Mouse (Mus musculus): ENCODE data around the gene Rnf225.

The Rnf225 gene

GRCm38 (mm10) chr7:12943488-12943887 is 16.3 kb downstream of the Rnf225 start:
- no peaks in the 10 kb centered on the region for H3K27me3 ChIP-seq (ENCODE audit: insufficient read depth, low read length)
- TF ChIP-seq NANOG (IDR thresholded peaks at IDR 0.05; ENCODE audit: borderline replicate concordance, low read length) (no peak), CTCF (conservative IDR thresholded peaks at IDR 0.05; ENCODE audit: low read length) (peak; percentile 81)
- no peaks in the 10 kb centered on the region for H3K9me3 ChIP-seq (ENCODE audit: low read length)
- H3K36me3 ChIP-seq (ENCODE audit: insufficient read depth, low read length) = no peaks in the 10 kb centered on the region
- no peak overlapping the region for H3K4me3 ChIP-seq (replicated peaks; ENCODE audit: low read length)
- peaks cover 9% of the 10 kb centered on the region for H3K4me1 ChIP-seq (replicated peaks; ENCODE audit: low read depth, low read length)

- no peaks in the 10 kb centered on the region for H3K9me3 ChIP-seq (ENCODE audit: low read length)
- peak overlapping the region; percentile 84 for H3K4me3 ChIP-seq (replicated peaks; ENCODE audit: low read length)
- no peak for TF ChIP-seq CTCF (conservative IDR thresholded peaks at IDR 0.05; ENCODE audit: low read length)
- TF ChIP-seq POU5F1 (IDR thresholded peaks at IDR 0.05; ENCODE audit: borderline replicate concordance, low read length) = no peak
- TF ChIP-seq NANOG (IDR thresholded peaks at IDR 0.05; ENCODE audit: borderline replicate concordance, low read length) = no peak
- no peaks in the 10 kb centered on the region for H3K27me3 ChIP-seq (ENCODE audit: insufficient read depth, low read length)
- peaks cover 23% of the 10 kb centered on the region for H3K4me1 ChIP-seq (replicated peaks; ENCODE audit: low read depth, low read length)
- H3K36me3 ChIP-seq (ENCODE audit: insufficient read depth, low read length) = no peaks in the 10 kb centered on the region
Observed at GRCm38 (mm10) chr7:12949032-12949871, 22.0 kb downstream of the Rnf225 start.

- H3K36me3 ChIP-seq (ENCODE audit: insufficient read depth, low read length) = no peaks in the 10 kb centered on the region
- peaks cover 25% of the 10 kb centered on the region for H3K4me1 ChIP-seq (replicated peaks; ENCODE audit: low read depth, low read length)
- no peaks in the 10 kb centered on the region for H3K27me3 ChIP-seq (ENCODE audit: insufficient read depth, low read length)
- H3K9me3 ChIP-seq (ENCODE audit: low read length) = no peaks in the 10 kb centered on the region
- H3K4me3 ChIP-seq (replicated peaks; ENCODE audit: low read length) = peak overlapping the region; percentile 84
- TF ChIP-seq POU5F1 (IDR thresholded peaks at IDR 0.05; ENCODE audit: borderline replicate concordance, low read length) (no peak), NANOG (IDR thresholded peaks at IDR 0.05; ENCODE audit: borderline replicate concordance, low read length) (no peak), CTCF (conservative IDR thresholded peaks at IDR 0.05; ENCODE audit: low read length) (no peak)
Observed at GRCm38 (mm10) chr7:12949872-12950229, 22.6 kb downstream of the Rnf225 start.

DNA sequence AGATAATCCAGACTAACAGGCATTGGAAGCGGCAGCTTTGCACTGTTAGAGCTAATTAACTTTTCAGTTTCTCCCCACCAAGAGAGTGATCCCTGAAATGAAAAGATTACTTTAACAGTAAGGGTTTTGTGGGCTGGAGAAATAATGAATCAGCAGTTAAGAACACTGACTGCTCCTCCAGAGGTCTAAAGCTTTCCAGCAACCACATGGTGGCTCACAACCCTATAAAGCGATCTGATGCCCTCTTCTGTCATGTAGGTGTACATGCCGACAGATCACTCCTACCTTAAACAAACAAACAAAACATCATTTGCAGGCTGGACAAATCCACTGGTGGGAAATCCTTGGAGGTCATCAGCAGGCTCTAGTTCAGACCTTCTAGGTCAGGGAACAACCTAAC is 27.7 kb downstream of the Rnf225 start:
- Histone ChIP-seq H3K27me3 (ENCODE audit: insufficient read depth, low read length) (no peaks in the 10 kb centered on the region), H3K4me3 (replicated peaks; ENCODE audit: low read length) (no peak overlapping the region), H3K9me3 (ENCODE audit: low read length) (no peaks in the 10 kb centered on the region), H3K36me3 (ENCODE audit: insufficient read depth, low read length) (no peaks in the 10 kb centered on the region), H3K4me1 (replicated peaks; ENCODE audit: low read depth, low read length) (peaks cover 39% of the 10 kb centered on the region)
- TF ChIP-seq POU5F1 (IDR thresholded peaks at IDR 0.05; ENCODE audit: borderline replicate concordance, low read length) (no peak), CTCF (conservative IDR thresholded peaks at IDR 0.05; ENCODE audit: low read length) (no peak), NANOG (IDR thresholded peaks at IDR 0.05; ENCODE audit: borderline replicate concordance, low read length) (no peak)

DNA sequence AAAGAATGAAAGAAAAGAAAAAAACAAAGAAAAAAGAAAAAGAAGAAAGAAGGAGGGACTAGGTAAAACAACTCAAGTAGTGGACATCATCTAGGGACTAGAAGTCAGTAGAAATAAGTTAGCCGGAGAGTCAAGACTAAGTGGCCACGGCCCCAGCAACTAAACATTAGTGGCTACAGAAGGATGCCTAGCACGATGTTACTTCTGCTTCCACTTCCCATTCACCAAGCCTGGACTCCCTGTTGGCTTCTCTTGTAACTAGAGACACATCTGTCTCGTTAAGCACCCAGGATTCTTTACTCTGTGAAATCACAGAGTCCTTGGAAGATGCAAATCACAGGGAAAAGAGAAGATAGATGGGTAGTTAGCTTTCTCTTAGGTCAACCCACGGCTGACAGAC is 30.3 kb downstream of the Rnf225 start:
- Histone ChIP-seq H3K4me1 (replicated peaks; ENCODE audit: low read depth, low read length) (peaks cover 41% of the 10 kb centered on the region), H3K27me3 (ENCODE audit: insufficient read depth, low read length) (no peaks in the 10 kb centered on the region), H3K9me3 (ENCODE audit: low read length) (no peaks in the 10 kb centered on the region), H3K4me3 (replicated peaks; ENCODE audit: low read length) (no peak overlapping the region), H3K36me3 (ENCODE audit: insufficient read depth, low read length) (no peaks in the 10 kb centered on the region)
- TF ChIP-seq NANOG (IDR thresholded peaks at IDR 0.05; ENCODE audit: borderline replicate concordance, low read length) = no peak
- TF ChIP-seq CTCF (conservative IDR thresholded peaks at IDR 0.05; ENCODE audit: low read length) = no peak
- no peak for TF ChIP-seq POU5F1 (IDR thresholded peaks at IDR 0.05; ENCODE audit: borderline replicate concordance, low read length)

DNA sequence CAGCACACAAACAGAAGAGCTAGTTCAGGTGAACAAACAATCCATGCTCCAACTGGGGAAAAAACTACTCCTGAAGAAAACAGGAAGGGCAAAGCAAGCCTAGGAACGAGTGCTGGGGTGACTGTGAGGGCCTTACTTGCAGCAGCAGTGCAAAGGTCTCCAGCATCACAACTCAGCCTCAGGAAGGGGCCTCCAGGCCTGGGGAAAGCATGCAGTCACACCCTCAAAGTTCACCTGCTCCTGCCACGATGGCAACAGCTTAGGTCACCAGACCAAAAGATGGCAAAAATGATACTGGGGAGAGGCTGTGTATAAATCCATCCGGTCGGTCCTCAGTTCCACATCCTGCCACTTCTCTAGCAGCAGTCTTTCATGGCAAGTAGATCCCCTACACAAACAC is 31.7 kb downstream of the Rnf225 start:
- Histone ChIP-seq H3K27me3 (ENCODE audit: insufficient read depth, low read length) (no peaks in the 10 kb centered on the region), H3K36me3 (ENCODE audit: insufficient read depth, low read length) (no peaks in the 10 kb centered on the region), H3K4me1 (replicated peaks; ENCODE audit: low read depth, low read length) (peaks cover 43% of the 10 kb centered on the region), H3K9me3 (ENCODE audit: low read length) (no peaks in the 10 kb centered on the region), H3K4me3 (replicated peaks; ENCODE audit: low read length) (no peak overlapping the region)
- TF ChIP-seq POU5F1 (IDR thresholded peaks at IDR 0.05; ENCODE audit: borderline replicate concordance, low read length) (no peak), NANOG (IDR thresholded peaks at IDR 0.05; ENCODE audit: borderline replicate concordance, low read length) (no peak), CTCF (conservative IDR thresholded peaks at IDR 0.05; ENCODE audit: low read length) (no peak)

DNA sequence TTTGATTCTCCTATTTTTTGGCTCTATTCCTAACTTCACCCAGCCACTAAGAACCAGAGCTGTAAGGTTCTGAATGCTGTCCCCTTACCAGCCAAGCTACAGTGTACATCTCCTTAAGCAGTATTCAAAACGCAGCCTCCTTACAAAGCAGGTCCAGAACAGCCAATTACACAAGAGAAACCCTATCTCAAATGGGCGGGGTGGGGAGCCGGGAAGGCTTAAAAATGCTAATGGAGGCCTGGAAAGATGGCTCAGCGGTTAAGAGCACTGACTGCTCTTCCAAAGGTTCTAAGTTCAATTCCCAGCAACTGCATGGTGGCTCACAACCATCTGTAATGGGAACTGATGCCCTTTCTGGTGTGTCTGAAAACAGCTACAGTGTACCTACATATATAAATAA is 32.5 kb downstream of the Rnf225 start:
- peaks cover 47% of the 10 kb centered on the region for H3K4me1 ChIP-seq (replicated peaks; ENCODE audit: low read depth, low read length)
- no peaks in the 10 kb centered on the region for H3K36me3 ChIP-seq (ENCODE audit: insufficient read depth, low read length)
- no peak for TF ChIP-seq NANOG (IDR thresholded peaks at IDR 0.05; ENCODE audit: borderline replicate concordance, low read length)
- TF ChIP-seq CTCF (conservative IDR thresholded peaks at IDR 0.05; ENCODE audit: low read length) = no peak
- no peak for TF ChIP-seq POU5F1 (IDR thresholded peaks at IDR 0.05; ENCODE audit: borderline replicate concordance, low read length)
- H3K27me3 ChIP-seq (ENCODE audit: insufficient read depth, low read length) = no peaks in the 10 kb centered on the region
- no peaks in the 10 kb centered on the region for H3K9me3 ChIP-seq (ENCODE audit: low read length)
- no peak overlapping the region for H3K4me3 ChIP-seq (replicated peaks; ENCODE audit: low read length)

GRCm38 (mm10) chr7:12961511-12962141 is 34.4 kb downstream of the Rnf225 start:
- Histone ChIP-seq H3K27me3 (ENCODE audit: insufficient read depth, low read length) (no peaks in the 10 kb centered on the region), H3K9me3 (ENCODE audit: low read length) (no peaks in the 10 kb centered on the region), H3K4me1 (replicated peaks; ENCODE audit: low read depth, low read length) (peaks cover 54% of the 10 kb centered on the region), H3K36me3 (ENCODE audit: insufficient read depth, low read length) (no peaks in the 10 kb centered on the region), H3K4me3 (replicated peaks; ENCODE audit: low read length) (peak overlapping the region; percentile 70)
- no peak for TF ChIP-seq NANOG (IDR thresholded peaks at IDR 0.05; ENCODE audit: borderline replicate concordance, low read length)
- TF ChIP-seq POU5F1 (IDR thresholded peaks at IDR 0.05; ENCODE audit: borderline replicate concordance, low read length) = no peak
- no peak for TF ChIP-seq CTCF (conservative IDR thresholded peaks at IDR 0.05; ENCODE audit: low read length)

Measured in E14TG2a.4 (cell line).